Mouse (Mus musculus) cerebellum, postnatal 36 days (tissue): ENCODE data around the gene BC055324.

ENCODE experiments used
- DNase-seq, 2 experiments: peaks; one replicate each; pipeline ENCODE4 v3.0.0; 2021 to 2022; ENCODE audit warnings: mixed read lengths in 2 of 2

Gene BC055324

GRCm38 (mm10) chr1:163942056-163942455, 52.5 kb downstream of the BC055324 start:
- DNase-seq: no peak

DNA sequence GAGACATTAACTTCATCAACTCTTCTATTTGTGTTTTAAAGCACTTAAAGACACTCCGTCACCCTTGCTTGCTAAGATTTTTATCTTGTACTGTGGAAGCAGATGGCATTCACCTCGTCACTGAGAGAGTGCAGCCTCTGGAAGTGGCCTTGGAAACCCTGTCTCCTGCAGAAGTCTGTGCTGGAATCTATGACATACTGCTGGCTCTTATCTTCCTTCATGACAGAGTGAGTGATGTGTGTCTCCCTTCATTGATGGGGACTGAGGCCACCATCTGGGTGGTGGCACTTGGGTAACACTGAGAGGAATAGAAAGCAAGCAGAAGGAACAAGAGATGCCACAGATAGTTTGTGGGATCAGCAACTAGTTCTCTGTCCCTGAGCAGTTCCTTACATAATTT, 60.0 kb downstream of the BC055324 start:
- no peak for DNase-seq

DNA sequence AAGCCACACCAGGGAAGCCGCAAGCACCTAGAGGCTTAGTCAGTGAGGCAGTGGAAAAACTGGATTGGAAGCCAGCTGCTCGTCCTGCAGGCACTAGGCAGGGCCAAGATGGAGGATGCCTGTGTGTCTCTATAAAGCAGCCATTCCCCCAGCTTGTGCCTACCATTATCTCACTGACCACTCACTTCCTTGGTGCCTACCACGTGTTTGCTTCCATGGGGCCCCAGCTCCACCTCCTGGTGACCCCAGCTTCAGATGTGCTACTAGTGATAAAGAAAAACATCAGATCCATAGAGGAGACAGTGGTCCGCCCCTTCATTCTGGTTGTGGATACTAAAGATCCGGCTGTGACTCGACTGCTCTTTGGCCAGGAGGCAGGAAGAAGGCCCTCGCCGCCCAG, 62.8 kb downstream of the BC055324 start:
- DNase-seq: no peak

DNA sequence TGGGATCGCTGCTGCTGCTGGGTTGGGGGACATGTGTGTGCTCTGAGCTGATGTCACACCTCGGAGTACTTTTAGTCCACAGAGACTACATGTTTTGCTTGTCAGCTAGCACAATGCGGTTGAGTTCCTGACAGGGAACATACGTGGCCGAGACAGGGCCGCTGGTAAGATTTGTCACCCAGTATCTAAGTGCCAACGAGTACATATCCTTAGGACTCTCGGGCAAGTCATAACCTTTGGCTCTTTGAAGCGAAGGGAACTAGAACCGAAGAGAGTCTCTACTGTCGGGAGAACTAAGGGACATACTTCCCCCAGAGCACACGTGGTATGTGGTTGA, 64.2 kb downstream of the BC055324 start:
- DNase-seq: peak in 1 of 2 experiments; percentile 20

- DNase-seq: peak; percentile 87 to 93
Measured at GRCm38 (mm10) chr1:163929636-163930457, 64.7 kb downstream of the BC055324 start.

- no peak for DNase-seq
Measured at GRCm38 (mm10) chr1:163928846-163929245, 65.8 kb downstream of the BC055324 start, which contains the start of gene Scyl3. TSS of gene Scyl3 (plus strand) at chr1:163929100.

GRCm38 (mm10) chr1:163924093-163924492, 70.5 kb downstream of the BC055324 start:
- no peak for DNase-seq

DNA sequence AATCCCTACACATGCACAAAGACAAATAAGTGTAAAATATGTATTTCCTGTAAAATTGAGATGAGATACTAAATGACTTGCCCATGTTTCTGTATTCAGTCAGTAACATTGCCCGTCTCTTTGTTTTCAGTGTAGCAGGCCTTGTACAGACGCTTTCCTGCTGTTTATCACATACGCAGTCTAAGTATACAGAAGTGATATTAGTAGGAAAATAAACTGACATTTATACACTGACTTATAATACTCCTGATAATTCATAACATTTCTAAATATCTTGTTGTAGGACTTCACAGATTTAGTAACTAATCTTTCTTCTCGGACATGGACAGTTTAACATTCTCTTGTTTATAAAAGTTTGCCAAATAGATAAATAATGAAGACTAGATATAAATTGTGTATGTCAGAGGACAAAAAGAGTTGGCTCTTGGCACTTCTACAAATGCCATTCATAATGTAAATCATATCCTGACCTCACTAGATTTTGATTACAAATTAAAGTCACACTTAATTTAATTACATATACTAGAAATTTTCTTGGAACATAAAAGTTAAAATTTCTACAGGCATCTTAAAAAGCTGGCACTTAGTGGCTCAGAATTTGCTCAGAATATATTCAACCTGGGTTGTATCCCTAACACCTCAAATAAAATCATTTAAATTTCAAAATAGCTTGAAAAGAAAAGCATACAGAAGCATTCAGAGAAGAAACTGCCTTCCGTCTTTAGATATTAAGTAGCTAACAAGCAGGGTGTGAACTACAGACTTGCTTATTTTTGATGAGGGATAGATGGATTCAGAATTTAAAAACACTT, 77.0 kb downstream of the BC055324 start:
- DNase-seq: no peak

DNA sequence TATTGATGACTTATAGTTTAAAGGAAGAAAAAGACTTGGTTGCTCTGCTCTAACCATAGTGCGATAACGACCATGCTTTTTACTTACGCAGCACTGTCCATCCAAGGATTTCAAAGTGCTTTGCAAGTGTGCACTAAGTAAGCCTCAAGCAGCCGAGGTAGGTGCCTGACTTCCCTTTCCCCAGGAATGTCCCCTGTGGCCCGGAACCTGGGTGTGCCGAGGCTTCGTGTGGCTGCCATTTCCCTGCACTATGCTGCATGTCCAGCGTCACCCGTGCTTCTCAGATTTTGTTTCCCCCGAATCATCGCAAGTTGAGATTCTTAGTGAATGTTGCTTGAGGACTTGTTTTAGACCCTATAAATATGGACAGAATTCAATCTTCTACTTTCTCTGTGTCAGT, 82.6 kb downstream of the BC055324 start:
- no peak for DNase-seq

DNA sequence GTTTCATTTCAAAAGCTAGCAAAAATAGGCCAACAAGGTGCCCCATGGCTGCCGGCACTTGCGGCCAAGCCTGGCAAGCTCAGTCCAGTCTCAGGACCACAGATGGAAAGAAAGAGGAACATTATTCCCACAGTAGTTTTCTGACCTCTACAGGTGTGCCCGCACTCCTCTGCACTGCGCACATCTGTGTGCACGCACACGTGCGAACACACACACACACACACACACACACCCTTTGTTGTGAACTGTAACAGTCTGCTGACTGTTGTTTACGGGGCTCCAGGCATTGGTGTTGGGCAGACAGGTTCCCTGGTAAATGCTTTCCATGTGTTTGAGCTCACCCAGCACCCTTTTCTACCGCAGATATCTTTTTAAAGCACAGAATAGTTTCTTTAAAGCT, 83.8 kb downstream of the BC055324 start:
- DNase-seq: no peak

DNA sequence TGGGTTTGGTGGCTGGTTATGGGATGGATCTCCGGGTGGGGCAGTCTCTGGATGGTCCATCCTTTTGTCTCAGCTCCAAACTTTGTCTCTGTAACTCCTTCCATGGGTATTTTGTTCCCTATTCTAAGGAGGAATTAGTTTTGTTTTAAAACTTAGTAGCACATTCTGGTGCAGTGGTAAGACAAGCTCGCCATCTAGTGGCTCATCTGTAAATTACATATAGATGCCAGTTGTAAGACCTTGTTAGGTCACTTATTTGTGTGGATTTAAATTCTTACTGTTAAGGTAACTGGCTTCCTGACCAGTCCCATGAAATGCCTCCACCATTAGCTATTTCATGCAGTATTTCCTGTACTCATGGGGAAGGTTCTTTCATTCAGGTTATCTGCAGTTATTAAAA, 84.3 kb downstream of the BC055324 start:
- DNase-seq: peak in 1 of 2 experiments; percentile 23

GRCm38 (mm10) chr1:163908389-163908788, 86.2 kb downstream of the BC055324 start:
- no peak for DNase-seq

DNA sequence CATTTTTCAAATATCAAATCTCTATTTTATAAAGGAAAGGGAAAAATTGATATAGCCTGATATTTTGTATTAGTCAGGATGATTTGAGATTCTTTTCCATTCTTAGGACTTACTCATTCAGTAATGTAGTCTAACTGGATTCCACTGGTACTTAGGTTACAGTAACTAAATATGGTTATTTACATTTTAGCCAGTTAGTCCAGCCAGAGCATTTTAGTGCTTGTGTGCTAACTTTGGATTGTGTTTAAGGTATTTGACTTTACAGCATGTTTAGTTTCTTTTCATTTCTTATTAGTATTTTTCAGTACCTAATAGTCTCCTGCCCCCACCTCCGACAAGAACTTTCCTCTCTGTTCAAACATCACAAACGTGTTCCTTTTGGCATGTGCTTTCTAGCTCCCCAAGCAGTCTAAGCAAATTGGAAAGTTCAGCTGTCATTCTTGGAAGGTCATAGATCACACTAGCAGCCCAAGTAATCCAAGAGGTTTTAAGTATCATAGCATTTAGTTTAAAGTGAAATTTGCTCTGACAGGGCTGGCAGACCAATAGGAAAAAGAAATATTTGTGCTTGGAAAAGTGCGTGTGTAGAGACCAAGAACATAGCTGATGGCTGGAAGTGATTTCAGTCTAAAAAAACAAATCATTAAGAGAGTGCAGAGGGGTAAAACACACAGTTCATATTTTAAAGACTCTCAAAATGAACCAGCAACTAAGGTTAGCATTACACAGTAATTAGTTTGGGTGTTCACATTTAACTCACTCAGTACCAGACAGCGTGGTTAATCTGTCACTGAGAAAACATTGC, 87.4 kb downstream of the BC055324 start:
- DNase-seq: no peak

GRCm38 (mm10) chr1:163903411-163903810, 91.2 kb downstream of the BC055324 start:
- DNase-seq: no peak

GRCm38 (mm10) chr1:163900168-163900567, 94.4 kb downstream of the BC055324 start:
- DNase-seq: no peak

DNA sequence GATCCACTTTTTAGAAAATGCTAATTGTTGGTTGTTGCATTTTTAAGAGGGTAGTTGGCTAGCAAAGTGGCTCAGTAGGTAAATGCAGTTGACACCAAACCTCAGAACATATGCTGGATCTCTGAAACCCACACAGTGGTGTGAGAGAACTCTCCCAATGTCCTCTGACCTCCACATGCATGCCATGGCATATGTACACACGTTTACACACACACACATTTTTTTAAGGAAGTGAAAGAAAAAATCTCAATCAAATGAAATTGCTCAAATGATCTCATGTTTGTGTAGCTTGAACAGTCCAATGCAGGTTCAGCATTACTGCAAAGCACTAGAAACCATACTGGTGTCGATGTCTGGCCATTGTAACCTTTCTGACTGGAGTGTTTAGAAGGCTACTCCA, 95.0 kb downstream of the BC055324 start:
- no peak for DNase-seq

- no peak for DNase-seq
Measured at GRCm38 (mm10) chr1:163898291-163898764, 96.3 kb downstream of the BC055324 start.
